ENCODE assay signal across 26 mouse cellular contexts in genomic region chr19:16492453-16492852, GRCm38 (mm10). TPM values are rescaled to one million over a fixed set of nuclear protein-coding genes. Genes with fewer than 3 reads are reported as not detected.
DNase-seq lines count a peak whose midpoint lies in the region; ATAC-seq and TF ChIP-seq lines count a peak whose summit lies in the region.
"Had no signal": no experiment of that assay in that cellular context is flagged by ENCODE, and none has a peak within 500 bp of the region (broad histone marks: within the 10 kb centered on the region; RNA-seq: fewer than 3 reads in every experiment).

No protein-coding gene starts in this region.

- H3K9ac ChIP-seq in liver, embryonic 14.5 days (replicated peaks): no peak overlapping the region
- no peak overlapping the region for H3K9ac ChIP-seq in midbrain, embryonic 16.5 days (ENCODE audit: low read depth, low read length)
- H3K9ac ChIP-seq: heart, embryonic 15.5 days; hindbrain, embryonic 12.5 days had no signal

- peaks cover 30% of the 10 kb centered on the region for H3K4me1 ChIP-seq in embryonic facial prominence, embryonic 10.5 days
- H3K4me1 ChIP-seq in liver, embryonic 14.5 days (replicated peaks; ENCODE audit: control insufficient read depth in 2 of 2, insufficient read depth in 2 of 2, low read length in 1 of 2): peaks cover 15 to 27% of the 10 kb centered on the region in 2 experiments
- H3K4me1 ChIP-seq in midbrain, embryonic 16.5 days (ENCODE audit: control insufficient read depth, insufficient read depth, low read length): no peaks in the 10 kb centered on the region
- H3K4me1 ChIP-seq: heart, embryonic 10.5 days; heart, embryonic 15.5 days had no signal

- peak; percentile 24 for DNase-seq in heart, adult 11 months
- no peak for DNase-seq in heart, postnatal 36 days
- no peak for DNase-seq in embryonic facial prominence, embryonic 10.5 days (ENCODE audit: low spot score)
- no peak for DNase-seq in liver, embryonic 14.5 days (ENCODE audit: low read depth in 3 of 3, low spot score in 3 of 3)
- no peak for DNase-seq in embryo, embryonic 9.5 days (ENCODE audit: extremely low spot score)
- DNase-seq: adrenal gland, postnatal 25 days; cerebellum, adult 11-12 months; cerebellum, adult 9-11 months; gastrocnemius, postnatal 10 days; kidney, adult 8-10 months; kidney, postnatal 4 days; layer of hippocampus, adult 9-11 months; lung, postnatal 4 days; midbrain, embryonic 14.5 days; right cerebral cortex, adult 18-20 months; right cerebral cortex, postnatal 4 days; thymus, adult 18-20 months; thymus, postnatal 36 days had no signal

- no peaks in the 10 kb centered on the region for H3K36me3 ChIP-seq in embryonic facial prominence, embryonic 10.5 days (replicated peaks)
- no peaks in the 10 kb centered on the region for H3K36me3 ChIP-seq in liver, embryonic 14.5 days (replicated peaks; ENCODE audit: control insufficient read depth, insufficient read depth, low read depth)
- no peaks in the 10 kb centered on the region for H3K36me3 ChIP-seq in midbrain, embryonic 16.5 days (ENCODE audit: control insufficient read depth, insufficient read depth, low read length)
- H3K36me3 ChIP-seq: heart, embryonic 10.5 days; heart, embryonic 15.5 days; hindbrain, embryonic 12.5 days had no signal

- peak; percentile 66 for TF ChIP-seq EP300 in liver, embryonic 14.5 days (IDR thresholded peaks at IDR 0.05; ENCODE audit: low read depth)

- H3K4me3 ChIP-seq in embryonic facial prominence, embryonic 10.5 days: no peak overlapping the region
- H3K4me3 ChIP-seq in liver, embryonic 14.5 days (ENCODE audit: insufficient read depth in 1 of 2, low read depth in 2 of 2, low read length in 2 of 2): no peak overlapping the region
- no peak overlapping the region for H3K4me3 ChIP-seq in midbrain, embryonic 16.5 days (ENCODE audit: low read depth, low read length)
- H3K4me3 ChIP-seq: heart, embryonic 10.5 days; heart, embryonic 15.5 days; hindbrain, embryonic 12.5 days had no signal

- no peaks in the 10 kb centered on the region for H3K27me3 ChIP-seq in embryonic facial prominence, embryonic 10.5 days (replicated peaks; ENCODE audit: low read depth, poor library complexity, severe bottlenecking)
- no peaks in the 10 kb centered on the region for H3K27me3 ChIP-seq in liver, embryonic 14.5 days (ENCODE audit: control insufficient read depth, insufficient read depth, low read length)
- H3K27me3 ChIP-seq in midbrain, embryonic 16.5 days (ENCODE audit: control insufficient read depth, insufficient read depth, low read depth, low read length): no peaks in the 10 kb centered on the region
- H3K27me3 ChIP-seq: heart, embryonic 15.5 days had no signal

- peak overlapping the region; percentile 76 for H3K27ac ChIP-seq in embryonic facial prominence, embryonic 10.5 days (replicated peaks)
- H3K27ac ChIP-seq in liver, embryonic 14.5 days: no peak overlapping the region
- H3K27ac ChIP-seq in midbrain, embryonic 16.5 days (ENCODE audit: low read length): no peak overlapping the region
- H3K27ac ChIP-seq: heart, embryonic 10.5 days; heart, embryonic 15.5 days; hindbrain, embryonic 12.5 days; kidney, postnatal 0 days; stomach, postnatal 0 days had no signal

- TF ChIP-seq CTCF in liver, embryonic 14.5 days (IDR thresholded peaks at IDR 0.05; ENCODE audit: low read depth): no peak

- 0 out of 2 replicates have a peak, but pooled peaks cover 3% of the 10 kb centered on the region for H3K9me3 ChIP-seq in embryonic facial prominence, embryonic 10.5 days
- no peaks in the 10 kb centered on the region for H3K9me3 ChIP-seq in liver, embryonic 14.5 days (ENCODE audit: control insufficient read depth, low read length)
- H3K9me3 ChIP-seq in midbrain, embryonic 16.5 days (replicated peaks; ENCODE audit: control insufficient read depth, low read length, poor library complexity, severe bottlenecking): no peaks in the 10 kb centered on the region
- H3K9me3 ChIP-seq: heart, embryonic 10.5 days; heart, embryonic 15.5 days; hindbrain, embryonic 12.5 days had no signal

- ATAC-seq in liver, embryonic 14.5 days (ENCODE audit: insufficient read depth): 0 out of 2 replicates have a peak, but pooled peaks have one; percentile 29
- ATAC-seq in midbrain, embryonic 16.5 days: no peak
- ATAC-seq in erythroblast, adult 5-6 weeks (replicated peaks; ENCODE audit: low FRiP score, poor library complexity, severe bottlenecking): no peak
- ATAC-seq: intestine, embryonic 16.5 days had no signal

- H3K4me2 ChIP-seq in liver, embryonic 14.5 days (ENCODE audit: low read depth): no peak overlapping the region
- H3K4me2 ChIP-seq in midbrain, embryonic 16.5 days (ENCODE audit: low read length): no peak overlapping the region
- H3K4me2 ChIP-seq: heart, embryonic 15.5 days; hindbrain, embryonic 12.5 days had no signal

- intact Hi-C loops in heart, postnatal 36 days (cut with DNase I): no loop called here

- WGBS in embryonic facial prominence, embryonic 10.5 days: 92% methylated on average over 1 of the region's 1 CpGs
- 12% methylated on average over 1 of the region's 1 CpGs for WGBS in liver, embryonic 14.5 days (ENCODE audit: insufficient replicate concordance)
- 100% methylated on average over 1 of the region's 1 CpGs for WGBS in midbrain, embryonic 16.5 days

RNA-seq across cellular contexts. Expression of gene Gna14, which starts 56.9 kb away (rescaled TPM):
- under 1 TPM; 0.30 to 0.56 TPM for total RNA-seq in heart, postnatal 36 days (2021)
- 1.1 and 1.4 TPM in 2 replicates for polyA plus RNA-seq in embryonic facial prominence, embryonic 10.5 days (2016; fragmentation: Nextera tagmentation; extraction: Ambion mirVana)
- 0.69 and 0.87 TPM in 2 replicates for polyA plus RNA-seq in liver, embryonic 14.5 days (2012; rRNA removed)
- 0.85 and 1.4 TPM in 2 replicates for polyA plus RNA-seq in liver, embryonic 14.5 days (2014; fragmentation: Nextera tagmentation; extraction: Ambion mirVana)
- polyA plus RNA-seq in midbrain, embryonic 16.5 days (2015; fragmentation: Nextera tagmentation; extraction: Ambion mirVana): 0.45 and 0.73 TPM in 2 replicates
- total RNA-seq in erythroblast, adult 5-6 weeks (2015; ENCODE audit: low replicate concordance): 1.3 TPM in 1 of 2 replicates, not detected in the other
- total RNA-seq in erythroblast, adult 5-6 weeks (2017; ENCODE audit: low replicate concordance): 0.09 and 0.42 TPM in 2 replicates
